Mouse (Mus musculus): Measurements from ENCODE around the gene Gars. TPM values are rescaled to one million over a fixed set of nuclear protein-coding genes. Genes with fewer than 3 reads are reported as not detected.

Gene Gars
- 159 and 172 TPM in 2 replicates for polyA plus RNA-seq (2015; fragmentation: Nextera tagmentation; extraction: Ambion mirVana)

DNA sequence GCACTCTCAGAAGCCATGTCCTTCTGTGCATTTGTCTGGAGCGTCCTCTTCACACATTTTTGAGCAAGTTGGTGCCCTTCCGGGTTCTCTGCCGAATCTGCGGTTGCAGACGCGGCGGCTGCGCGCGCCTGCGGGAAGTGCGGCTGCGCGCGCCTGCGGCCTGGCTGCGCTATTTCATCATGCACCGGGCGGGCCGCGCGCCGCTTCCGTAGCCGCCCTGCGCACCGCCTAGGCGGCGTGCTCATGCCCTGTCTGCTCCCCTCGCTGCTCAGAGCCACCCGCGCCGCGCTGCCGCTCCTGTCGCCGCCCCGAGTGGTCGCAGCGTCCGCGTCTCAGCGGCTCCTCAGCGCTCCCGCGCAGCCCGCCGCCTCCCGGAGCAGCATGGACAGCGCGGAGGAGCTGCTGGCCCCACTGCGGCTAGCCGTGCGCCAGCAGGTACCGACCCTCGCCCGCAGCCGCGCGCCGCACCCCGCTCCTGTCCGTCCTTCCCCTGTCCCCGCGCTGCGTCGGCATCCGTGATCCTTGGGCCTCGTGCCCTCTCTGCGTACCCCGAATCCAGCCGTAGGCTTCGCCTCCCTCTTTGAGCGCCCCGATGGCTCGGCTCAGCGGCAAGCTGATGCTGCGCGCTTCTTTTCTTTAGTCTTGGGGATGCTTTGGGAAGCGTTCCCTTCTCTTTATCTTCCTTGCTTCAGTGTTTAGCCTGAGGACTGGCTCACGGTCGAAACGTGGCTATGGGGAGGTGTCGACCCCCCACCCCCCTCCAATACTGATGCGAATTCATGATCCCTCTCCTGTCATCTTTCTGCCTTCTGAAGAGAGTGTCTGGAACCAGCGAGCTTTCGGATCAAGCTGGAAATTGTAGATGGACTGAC is at the start of gene Gars:
Gars (plus strand) TSS at position 209 of the 872 bp plus-strand sequence.
- Histone ChIP-seq H3K9ac (ENCODE audit: low read depth, low read length) (peak within 1 kb of the TSS; percentile 96), H3K36me3 (ENCODE audit: control insufficient read depth, insufficient read depth, low read length) (no peaks in the 10 kb centered on the region), H3K9me3 (ENCODE audit: control insufficient read depth, low read length) (no peaks in the 10 kb centered on the region), H3K4me3 (ENCODE audit: low read length) (peak within 1 kb of the TSS; percentile 94), H3K4me1 (ENCODE audit: control insufficient read depth, insufficient read depth, low read length) (peaks cover 14% of the 10 kb centered on the region), H3K27me3 (replicated peaks; ENCODE audit: control insufficient read depth, insufficient read depth, low read length) (no peaks in the 10 kb centered on the region), H3K27ac (ENCODE audit: low read length) (peak within 1 kb of the TSS; percentile 95), H3K4me2 (ENCODE audit: low read depth, low read length) (peak within 1 kb of the TSS; percentile 79)
- WGBS = under 1% methylated on average over 86 of the region's 87 CpGs
- ATAC-seq = peak; percentile 98

DNA sequence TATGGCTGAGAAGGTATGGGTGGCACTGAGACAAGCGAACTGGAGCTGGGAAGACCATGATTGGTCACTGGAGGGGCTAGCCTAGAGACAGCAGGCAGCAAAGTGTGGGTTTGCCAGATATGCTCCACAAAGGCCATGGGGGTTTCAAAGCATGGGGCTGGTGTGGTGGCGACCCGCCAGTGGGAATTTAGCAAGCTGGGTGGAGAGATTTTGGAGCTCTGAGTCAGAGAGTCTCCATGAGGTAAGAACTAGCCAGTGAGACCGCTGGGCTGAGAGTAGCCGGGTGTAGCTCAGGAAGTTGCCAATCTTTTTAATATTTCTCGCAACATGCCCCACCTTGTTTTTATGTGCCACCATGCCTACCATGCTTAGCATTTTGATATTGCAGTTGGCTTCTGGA is 49.7 kb upstream of the Gars start:
- no peaks in the 10 kb centered on the region for H3K9me3 ChIP-seq (ENCODE audit: control insufficient read depth, low read length)
- H3K9ac ChIP-seq (ENCODE audit: low read depth, low read length) = no peak overlapping the region
- no peaks in the 10 kb centered on the region for H3K36me3 ChIP-seq (ENCODE audit: control insufficient read depth, insufficient read depth, low read length)
- no peak overlapping the region for H3K27ac ChIP-seq (ENCODE audit: low read length)
- peaks cover 2% of the 10 kb centered on the region; the same call in 1 of the 2 replicates for H3K4me1 ChIP-seq (ENCODE audit: control insufficient read depth, insufficient read depth, low read length)
- ATAC-seq = no peak
- no peak overlapping the region for H3K4me2 ChIP-seq (ENCODE audit: low read depth, low read length)
- no peaks in the 10 kb centered on the region; the same call in 1 of the 2 replicates for H3K27me3 ChIP-seq (replicated peaks; ENCODE audit: control insufficient read depth, insufficient read depth, low read length)
- H3K4me3 ChIP-seq (ENCODE audit: low read length) = no peak overlapping the region
- 88% methylated on average over 6 of the region's 6 CpGs for WGBS

- H3K4me3 ChIP-seq (ENCODE audit: low read length) = no peak overlapping the region
- no peaks in the 10 kb centered on the region for H3K9me3 ChIP-seq (ENCODE audit: control insufficient read depth, low read length)
- no peak overlapping the region for H3K27ac ChIP-seq (ENCODE audit: low read length)
- no peak for ATAC-seq
- H3K9ac ChIP-seq (ENCODE audit: low read depth, low read length) = no peak overlapping the region
- H3K27me3 ChIP-seq (replicated peaks; ENCODE audit: control insufficient read depth, insufficient read depth, low read length) = no peaks in the 10 kb centered on the region; the same call in 1 of the 2 replicates
- 62% methylated on average over 2 of the region's 2 CpGs for WGBS
- peaks cover 2% of the 10 kb centered on the region; the same call in 1 of the 2 replicates for H3K4me1 ChIP-seq (ENCODE audit: control insufficient read depth, insufficient read depth, low read length)
- H3K36me3 ChIP-seq (ENCODE audit: control insufficient read depth, insufficient read depth, low read length) = no peaks in the 10 kb centered on the region
- peak overlapping the region; percentile 96; the same call in 1 of the 2 replicates for H3K4me2 ChIP-seq (ENCODE audit: low read depth, low read length)
Observed at GRCm38 (mm10) chr6:54991189-54991588, 46.6 kb upstream of the Gars start.

GRCm38 (mm10) chr6:54992141-54992540 is 45.7 kb upstream of the Gars start:
- Histone ChIP-seq H3K4me1 (ENCODE audit: control insufficient read depth, insufficient read depth, low read length) (peaks cover 2% of the 10 kb centered on the region; the same call in 1 of the 2 replicates), H3K36me3 (ENCODE audit: control insufficient read depth, insufficient read depth, low read length) (no peaks in the 10 kb centered on the region), H3K4me3 (ENCODE audit: low read length) (peak overlapping the region; percentile 62), H3K27me3 (replicated peaks; ENCODE audit: control insufficient read depth, insufficient read depth, low read length) (no peaks in the 10 kb centered on the region; the same call in 1 of the 2 replicates), H3K27ac (ENCODE audit: low read length) (no peak overlapping the region), H3K9me3 (ENCODE audit: control insufficient read depth, low read length) (no peaks in the 10 kb centered on the region), H3K9ac (ENCODE audit: low read depth, low read length) (peak overlapping the region; percentile 70), H3K4me2 (ENCODE audit: low read depth, low read length) (peak overlapping the region; percentile 96)
- ATAC-seq = no peak; the same call in 1 of the 2 replicates
- WGBS = 4% methylated on average over 7 of the region's 7 CpGs

GRCm38 (mm10) chr6:54992734-54993260 is 45.0 kb upstream of the Gars start, which contains the start of gene Ggct:
TSS of gene Ggct (minus strand) at chr6:54992950.
- under 1% methylated on average over 41 of the region's 41 CpGs for WGBS
- H3K4me3 ChIP-seq (ENCODE audit: low read length) = peak within 1 kb of the TSS; percentile 62
- peak within 1 kb of the TSS; percentile 51 for H3K27ac ChIP-seq (ENCODE audit: low read length)
- H3K4me2 ChIP-seq (ENCODE audit: low read depth, low read length) = peak within 1 kb of the TSS; percentile 96
- H3K9ac ChIP-seq (ENCODE audit: low read depth, low read length) = peak within 1 kb of the TSS; percentile 70
- H3K36me3 ChIP-seq (ENCODE audit: control insufficient read depth, insufficient read depth, low read length) = no peaks in the 10 kb centered on the region
- peak; percentile 100 for ATAC-seq
- H3K4me1 ChIP-seq (ENCODE audit: control insufficient read depth, insufficient read depth, low read length) = peaks cover 2% of the 10 kb centered on the region; the same call in 1 of the 2 replicates
- no peaks in the 10 kb centered on the region; the same call in 1 of the 2 replicates for H3K27me3 ChIP-seq (replicated peaks; ENCODE audit: control insufficient read depth, insufficient read depth, low read length)
- H3K9me3 ChIP-seq (ENCODE audit: control insufficient read depth, low read length) = no peaks in the 10 kb centered on the region

DNA sequence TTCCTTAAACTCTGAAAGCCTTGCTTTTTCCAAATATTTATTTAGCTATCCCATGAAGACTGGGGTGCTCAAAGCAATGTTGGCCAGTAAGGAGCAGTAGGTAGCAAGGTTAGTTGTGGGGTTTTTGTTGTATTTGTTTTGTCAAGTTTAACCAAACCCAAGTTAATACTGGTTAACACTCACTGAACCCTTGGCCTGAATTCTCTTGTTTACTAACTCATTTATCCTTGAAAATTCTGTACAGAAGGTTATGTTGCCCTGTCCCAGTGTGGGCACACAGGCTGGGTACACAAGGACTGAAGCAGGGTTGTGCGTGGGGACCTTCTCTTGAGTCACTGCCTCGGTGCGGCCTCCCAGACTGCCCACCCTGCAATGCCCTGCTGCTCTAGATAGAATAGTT is 41.4 kb upstream of the Gars start:
- no peaks in the 10 kb centered on the region for H3K36me3 ChIP-seq (ENCODE audit: control insufficient read depth, insufficient read depth, low read length)
- no peak for ATAC-seq
- no peaks in the 10 kb centered on the region for H3K9me3 ChIP-seq (ENCODE audit: control insufficient read depth, low read length)
- H3K27ac ChIP-seq (ENCODE audit: low read length) = no peak overlapping the region
- 87% methylated on average over 3 of the region's 3 CpGs for WGBS
- H3K9ac ChIP-seq (ENCODE audit: low read depth, low read length) = no peak overlapping the region
- no peak overlapping the region for H3K4me3 ChIP-seq (ENCODE audit: low read length)
- no peak overlapping the region for H3K4me2 ChIP-seq (ENCODE audit: low read depth, low read length)
- no peaks in the 10 kb centered on the region; the same call in 1 of the 2 replicates for H3K27me3 ChIP-seq (replicated peaks; ENCODE audit: control insufficient read depth, insufficient read depth, low read length)
- H3K4me1 ChIP-seq (ENCODE audit: control insufficient read depth, insufficient read depth, low read length) = peaks cover 2% of the 10 kb centered on the region; the same call in 1 of the 2 replicates

DNA sequence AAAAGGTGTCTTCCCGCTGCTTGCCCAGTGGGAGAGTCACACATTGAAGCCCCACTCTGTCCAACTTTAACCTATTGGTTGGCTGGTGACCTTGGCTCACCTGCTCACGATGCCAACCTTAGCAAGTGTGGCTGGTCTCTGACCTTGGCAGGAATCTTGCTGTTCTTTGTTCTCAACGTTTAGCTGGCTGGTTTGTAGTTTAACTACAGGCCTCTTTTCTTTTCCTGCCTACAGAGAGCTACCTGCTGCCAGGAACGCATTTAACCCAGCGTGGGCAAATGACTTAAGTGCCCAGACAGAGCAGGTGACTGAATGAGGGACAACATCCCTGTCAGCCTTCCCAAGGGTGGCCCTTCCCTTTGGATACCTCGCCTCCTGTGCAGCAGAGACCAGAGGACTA is 40.1 kb upstream of the Gars start:
- ATAC-seq = no peak
- Histone ChIP-seq H3K9ac (ENCODE audit: low read depth, low read length) (no peak overlapping the region), H3K9me3 (ENCODE audit: control insufficient read depth, low read length) (no peaks in the 10 kb centered on the region), H3K36me3 (ENCODE audit: control insufficient read depth, insufficient read depth, low read length) (no peaks in the 10 kb centered on the region), H3K4me2 (ENCODE audit: low read depth, low read length) (no peak overlapping the region), H3K4me3 (ENCODE audit: low read length) (no peak overlapping the region), H3K4me1 (ENCODE audit: control insufficient read depth, insufficient read depth, low read length) (no peaks in the 10 kb centered on the region; the same call in 1 of the 2 replicates), H3K27ac (ENCODE audit: low read length) (no peak overlapping the region), H3K27me3 (replicated peaks; ENCODE audit: control insufficient read depth, insufficient read depth, low read length) (no peaks in the 10 kb centered on the region)
- 77% methylated on average over 6 of the region's 6 CpGs for WGBS

DNA sequence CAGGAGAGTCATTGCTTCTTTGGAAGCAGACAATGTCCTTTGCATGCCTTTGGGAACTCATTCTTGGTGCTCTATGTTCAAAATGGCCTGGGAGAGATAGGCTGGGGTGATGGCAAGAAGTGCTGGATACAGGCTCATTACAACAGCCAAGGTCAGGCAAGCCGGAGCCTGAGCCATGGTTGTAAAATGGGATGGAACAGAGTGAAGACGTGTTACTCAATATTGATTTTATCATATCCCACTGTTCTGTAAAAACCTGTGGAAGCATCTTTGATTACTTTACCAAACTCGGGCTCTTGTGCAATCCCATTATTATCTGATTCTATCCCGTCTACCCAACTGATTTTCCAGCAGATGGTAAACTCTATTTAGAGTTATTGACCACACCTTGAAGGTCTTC is 36.5 kb upstream of the Gars start:
- no peak for ATAC-seq

DNA sequence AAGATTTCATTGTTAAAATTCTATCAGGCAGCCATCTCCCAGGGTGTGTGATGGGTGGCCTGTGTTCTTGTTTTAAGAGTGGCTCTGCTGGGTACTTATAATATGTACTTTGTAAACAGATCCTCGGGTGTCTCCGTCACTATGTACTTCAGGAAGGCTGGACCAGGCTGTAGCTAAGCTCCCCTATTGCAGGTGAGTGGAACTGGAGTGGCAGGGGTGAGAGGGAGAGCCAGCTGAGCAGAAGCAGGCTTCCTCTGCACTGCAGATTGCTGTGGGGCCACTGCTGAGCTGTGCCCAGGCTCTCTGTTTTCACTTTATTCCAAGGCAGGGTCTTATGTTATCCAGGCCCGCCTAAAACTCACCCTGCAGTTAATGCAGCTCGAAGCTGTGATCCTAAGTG is 35.4 kb upstream of the Gars start:
- Histone ChIP-seq H3K9ac (ENCODE audit: low read depth, low read length) (no peak overlapping the region), H3K27ac (ENCODE audit: low read length) (no peak overlapping the region), H3K27me3 (replicated peaks; ENCODE audit: control insufficient read depth, insufficient read depth, low read length) (no peaks in the 10 kb centered on the region), H3K36me3 (ENCODE audit: control insufficient read depth, insufficient read depth, low read length) (no peaks in the 10 kb centered on the region), H3K4me2 (ENCODE audit: low read depth, low read length) (no peak overlapping the region), H3K4me3 (ENCODE audit: low read length) (no peak overlapping the region), H3K4me1 (ENCODE audit: control insufficient read depth, insufficient read depth, low read length) (no peaks in the 10 kb centered on the region), H3K9me3 (ENCODE audit: control insufficient read depth, low read length) (no peaks in the 10 kb centered on the region)
- ATAC-seq = no peak
- WGBS = 49% methylated on average over 4 of the region's 4 CpGs

More for the DNA sequence above, 36.5 kb upstream of the Gars start:
- no peaks in the 10 kb centered on the region for H3K36me3 ChIP-seq (ENCODE audit: control insufficient read depth, insufficient read depth, low read length)
- H3K27ac ChIP-seq (ENCODE audit: low read length) = no peak overlapping the region
- H3K9ac ChIP-seq (ENCODE audit: low read depth, low read length) = no peak overlapping the region
- no peak overlapping the region for H3K4me3 ChIP-seq (ENCODE audit: low read length)
- H3K4me2 ChIP-seq (ENCODE audit: low read depth, low read length) = no peak overlapping the region
- H3K4me1 ChIP-seq (ENCODE audit: control insufficient read depth, insufficient read depth, low read length) = no peaks in the 10 kb centered on the region
- WGBS = 68% methylated on average over 4 of the region's 4 CpGs
- H3K9me3 ChIP-seq (ENCODE audit: control insufficient read depth, low read length) = no peaks in the 10 kb centered on the region
- H3K27me3 ChIP-seq (replicated peaks; ENCODE audit: control insufficient read depth, insufficient read depth, low read length) = no peaks in the 10 kb centered on the region
